Mouse (Mus musculus) liver, adult 2 months (tissue): ENCODE measurements around the gene Ccdc130.

Experiments used
- CTCF ChIP-seq: fragments of 200-500 bp; IDR thresholded peaks from 2 replicates; pipeline ENCODE4 v1.5.1; 2011; ENCODE audit warnings: low read depth, low read length, control low read depth
- POLR2A ChIP-seq: fragments of 200-500 bp; IDR thresholded peaks from 2 replicates; pipeline ENCODE4 v1.6.1; 2011; ENCODE audit warnings: low read length, control low read depth; ENCODE audit not compliant: insufficient read depth; ENCODE audit errors: extremely low read depth

GRCm38 (mm10) chr8:84273968-84274367 is 3.8 kb upstream of the Ccdc130 start:
- TF ChIP-seq POLR2A (no peak), CTCF (no peak)
